Mouse (Mus musculus) c-Kit-positive CD71-positive TER-119-positive erythroid progenitor cells, embryonic 14.5 days (primary cell): ENCODE measurements at regions not wholly inside any gene's neighbourhood (a gene's known extent, or its start where the extent isn't known, plus 50 kb on each side); places are given as distances from the start of the nearest gene placed in this dataset.

ENCODE experiments used
- DNase-seq: peaks from one replicate; pipeline ENCODE4 v3.0.0-alpha.2; 2013; ENCODE audit warnings: low spot score

- no peak for DNase-seq
These were observed 411.9 kb upstream of the Gm765 start for GRCm38 (mm10) chr6:98754487-98754886.

- no peak for DNase-seq
These were observed 406.1 kb upstream of the Gm765 start for GRCm38 (mm10) chr6:98748618-98749017.

- no peak for DNase-seq
These were observed 404.4 kb upstream of the Gm765 start for GRCm38 (mm10) chr6:98746976-98747375.

GRCm38 (mm10) chr6:98740447-98740846, 397.9 kb upstream of the Gm765 start:
- no peak for DNase-seq

- no peak for DNase-seq
These were observed 388.5 kb upstream of the Gm765 start for GRCm38 (mm10) chr6:98731010-98731530.

- DNase-seq, result no peak
These were observed 384.1 kb upstream of the Gm765 start for GRCm38 (mm10) chr6:98726605-98727144.

GRCm38 (mm10) chr6:98704887-98705622, 362.5 kb upstream of the Gm765 start:
- DNase-seq, result no peak

- DNase-seq, result no peak
These were observed 355.0 kb upstream of the Gm765 start for GRCm38 (mm10) chr6:98697571-98697970.

GRCm38 (mm10) chr6:98693411-98693810, 350.9 kb upstream of the Gm765 start:
- DNase-seq, result no peak

- no peak for DNase-seq
These were observed 347.6 kb upstream of the Gm765 start for GRCm38 (mm10) chr6:98690133-98690532.

- DNase-seq, result no peak
These were observed 346.8 kb upstream of the Gm765 start for GRCm38 (mm10) chr6:98689395-98689794.

- DNase-seq, result no peak
These were observed 346.1 kb upstream of the Gm765 start for GRCm38 (mm10) chr6:98688624-98689023.

- no peak for DNase-seq
These were observed 323.9 kb upstream of the Gm765 start for GRCm38 (mm10) chr6:98666388-98666989.

- no peak for DNase-seq
These were observed 309.3 kb upstream of the Gm765 start for GRCm38 (mm10) chr6:98651827-98652226.

GRCm38 (mm10) chr6:98651315-98651714, 308.8 kb upstream of the Gm765 start:
- DNase-seq, result no peak

GRCm38 (mm10) chr6:98640316-98640715, 297.8 kb upstream of the Gm765 start:
- no peak for DNase-seq

- no peak for DNase-seq
These were observed 293.3 kb upstream of the Gm765 start for GRCm38 (mm10) chr6:98635816-98636215.

- DNase-seq, result no peak
These were observed 289.9 kb upstream of the Gm765 start for GRCm38 (mm10) chr6:98632278-98633063.

GRCm38 (mm10) chr6:98631269-98631668, 288.7 kb upstream of the Gm765 start:
- no peak for DNase-seq

- DNase-seq, result no peak
These were observed 287.1 kb upstream of the Gm765 start for GRCm38 (mm10) chr6:98629646-98630045.

GRCm38 (mm10) chr6:98626435-98626834, 283.9 kb upstream of the Gm765 start:
- DNase-seq, result no peak

- DNase-seq, result no peak
These were observed 278.3 kb upstream of the Gm765 start for GRCm38 (mm10) chr6:98620886-98621285.
